Mouse (Mus musculus) heart, embryonic 10.5 days (tissue): ENCODE measurements around the gene Pde4b. TPM values are rescaled to one million over a fixed set of nuclear protein-coding genes. Genes with fewer than 3 reads are reported as not detected.

ENCODE experiments used
- DNase-seq: peaks from one replicate; pipeline ENCODE4 v3.0.0-alpha.2; 2017; ENCODE audit warnings: low spot score
- H3K27ac ChIP-seq: fragments of 300-500 bp; sonication (generic); 2 replicates; pipeline ENCODE4 v1.5.1; 2016; ENCODE audit warnings: mild to moderate bottlenecking
- H3K27me3 ChIP-seq: fragments of 300-500 bp; sonication (generic); 2 replicates; pipeline ENCODE4 v1.6.1; 2016; ENCODE audit warnings: mild to moderate bottlenecking; ENCODE audit not compliant: poor library complexity, insufficient read depth, severe bottlenecking
- H3K36me3 ChIP-seq: fragments of 300-500 bp; sonication (generic); 2 replicates; pipeline ENCODE4 v1.6.1; 2016; ENCODE audit warnings: mild to moderate bottlenecking, moderate library complexity
- H3K4me1 ChIP-seq: fragments of 300-500 bp; sonication (generic); 2 replicates; pipeline ENCODE4 v1.6.1; 2016; ENCODE audit warnings: mild to moderate bottlenecking
- H3K4me3 ChIP-seq: fragments of 300-500 bp; sonication (generic); 2 replicates; pipeline ENCODE4 v1.5.1; 2016; ENCODE audit warnings: mild to moderate bottlenecking, moderate library complexity
- H3K9me3 ChIP-seq: fragments of 300-500 bp; sonication (generic); 2 replicates; pipeline ENCODE4 v1.6.1; 2016; ENCODE audit warnings: mild to moderate bottlenecking, moderate library complexity
- WGBS: fragments of 180-500 bp; shearing (Covaris S2); methylation state at CpG from one replicate; pipeline ENCODE4 v1.1.7; 2016; 5-methylcytosine and 5-hydroxymethylcytosine counted together
- polyA plus RNA-seq: library from polyadenylated mRNA; unstranded; fragments of >200 nt; fragmentation: Nextera tagmentation; extraction: Ambion mirVana; gene quantifications from 2 replicates; pipeline ENCODE4 v1.2.1, GENCODE M21; 2016

Pde4b gene
- polyA plus RNA-seq, 1 experiment from 2014 or later = 13.9 TPM

DNA sequence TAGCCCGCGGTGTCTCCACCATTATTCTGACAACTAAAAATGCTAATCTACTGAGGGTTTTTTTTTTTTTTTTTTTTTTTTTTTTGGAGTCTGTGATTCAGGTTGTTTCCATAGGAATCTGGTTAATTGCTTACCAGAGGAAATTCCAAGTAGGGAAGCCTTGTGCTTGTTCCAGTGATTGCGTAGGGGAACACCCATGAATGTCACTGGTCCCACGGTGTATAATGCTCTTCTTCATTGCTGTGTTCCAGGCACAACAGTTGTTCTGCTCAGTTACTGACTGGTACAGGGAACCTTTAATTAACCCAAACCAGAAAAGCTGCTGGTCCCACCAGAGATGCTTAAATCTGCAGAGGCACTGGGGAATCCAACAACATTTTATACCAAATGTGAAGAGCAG is 506.3 kb downstream of the Pde4b start:
- DNase-seq = no peak
- Histone ChIP-seq H3K27ac (no peak overlapping the region), H3K4me1 (peaks cover 12% of the 10 kb centered on the region), H3K27me3 (no peaks in the 10 kb centered on the region), H3K9me3 (no peaks in the 10 kb centered on the region), H3K36me3 (peaks cover 31% of the 10 kb centered on the region), H3K4me3 (no peak overlapping the region)
- 84% methylated on average over 4 of the region's 4 CpGs for WGBS

DNA sequence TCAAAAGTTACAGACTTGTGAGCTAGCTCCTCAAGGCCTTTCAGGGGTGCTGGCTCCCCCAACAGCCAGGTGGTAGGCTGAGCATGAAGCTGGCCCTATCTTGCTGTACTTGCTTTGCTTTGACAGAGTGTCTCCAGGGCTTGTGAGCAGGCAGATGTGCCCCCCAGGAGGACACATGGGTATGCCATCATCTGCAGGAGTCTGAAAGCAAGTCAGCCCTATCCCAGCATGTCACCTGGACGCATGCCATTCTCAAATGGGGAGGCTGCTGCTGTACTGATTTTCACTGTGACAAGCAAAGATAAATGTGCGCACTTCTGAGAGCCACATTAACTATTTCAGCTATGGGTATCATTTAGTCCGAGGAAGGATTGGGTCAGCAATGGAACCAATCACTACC is 507.2 kb downstream of the Pde4b start:
- Histone ChIP-seq H3K27ac (no peak overlapping the region), H3K36me3 (peaks cover 40% of the 10 kb centered on the region), H3K4me3 (no peak overlapping the region), H3K9me3 (no peaks in the 10 kb centered on the region), H3K4me1 (peaks cover 4% of the 10 kb centered on the region; the same call in 1 of the 2 replicates), H3K27me3 (no peaks in the 10 kb centered on the region)
- no peak for DNase-seq
- WGBS = 89% methylated on average over 3 of the region's 3 CpGs

DNA sequence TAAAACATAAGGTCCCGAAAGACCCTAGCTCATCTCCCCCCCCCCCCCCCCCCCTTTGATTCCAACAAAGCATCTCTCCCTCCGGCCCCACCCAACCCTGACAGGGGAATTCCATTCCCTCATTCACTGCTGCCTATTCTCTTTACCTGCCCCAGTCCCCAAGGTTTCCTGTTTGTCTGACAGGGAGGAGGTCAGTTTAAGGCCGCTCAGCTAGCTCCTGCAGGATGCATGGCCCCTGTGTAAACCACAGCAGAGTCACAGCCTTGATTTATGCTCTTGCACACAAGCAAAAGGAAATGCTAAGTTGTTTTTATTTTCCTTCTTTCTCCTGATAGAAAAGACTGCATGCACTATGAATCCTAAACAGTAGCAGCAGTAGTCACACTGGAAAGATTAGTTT is 516.6 kb downstream of the Pde4b start:
- WGBS = 60% methylated on average over 3 of the region's 3 CpGs
- Histone ChIP-seq H3K4me3 (no peak overlapping the region), H3K36me3 (peaks cover 55% of the 10 kb centered on the region), H3K27me3 (no peaks in the 10 kb centered on the region), H3K9me3 (no peaks in the 10 kb centered on the region), H3K27ac (no peak overlapping the region), H3K4me1 (no peaks in the 10 kb centered on the region)
- DNase-seq = no peak

DNA sequence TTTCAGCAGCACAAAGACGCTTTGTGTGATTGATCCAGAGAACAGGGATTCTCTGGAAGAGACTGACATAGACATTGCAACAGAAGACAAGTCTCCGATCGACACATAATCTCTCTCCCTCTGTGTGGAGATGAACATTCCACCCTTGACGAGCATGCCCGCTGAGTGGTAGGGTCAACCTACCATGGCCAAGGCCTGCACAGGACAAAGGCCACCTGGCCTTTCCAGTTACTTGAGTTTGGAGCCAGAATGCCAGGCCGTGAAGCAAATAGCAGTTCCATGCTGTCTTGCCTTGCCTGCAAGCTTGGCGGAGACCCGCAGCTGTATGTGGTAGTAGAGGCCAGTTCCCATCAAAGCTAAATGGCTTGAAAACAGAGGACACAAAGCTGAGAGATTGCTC is 517.9 kb downstream of the Pde4b start:
- peaks cover 43% of the 10 kb centered on the region for H3K36me3 ChIP-seq
- no peaks in the 10 kb centered on the region for H3K27me3 ChIP-seq
- no peaks in the 10 kb centered on the region for H3K9me3 ChIP-seq
- WGBS = 93% methylated on average over 8 of the region's 8 CpGs
- DNase-seq = no peak
- no peak overlapping the region for H3K27ac ChIP-seq
- no peak overlapping the region for H3K4me3 ChIP-seq
- H3K4me1 ChIP-seq = no peaks in the 10 kb centered on the region

DNA sequence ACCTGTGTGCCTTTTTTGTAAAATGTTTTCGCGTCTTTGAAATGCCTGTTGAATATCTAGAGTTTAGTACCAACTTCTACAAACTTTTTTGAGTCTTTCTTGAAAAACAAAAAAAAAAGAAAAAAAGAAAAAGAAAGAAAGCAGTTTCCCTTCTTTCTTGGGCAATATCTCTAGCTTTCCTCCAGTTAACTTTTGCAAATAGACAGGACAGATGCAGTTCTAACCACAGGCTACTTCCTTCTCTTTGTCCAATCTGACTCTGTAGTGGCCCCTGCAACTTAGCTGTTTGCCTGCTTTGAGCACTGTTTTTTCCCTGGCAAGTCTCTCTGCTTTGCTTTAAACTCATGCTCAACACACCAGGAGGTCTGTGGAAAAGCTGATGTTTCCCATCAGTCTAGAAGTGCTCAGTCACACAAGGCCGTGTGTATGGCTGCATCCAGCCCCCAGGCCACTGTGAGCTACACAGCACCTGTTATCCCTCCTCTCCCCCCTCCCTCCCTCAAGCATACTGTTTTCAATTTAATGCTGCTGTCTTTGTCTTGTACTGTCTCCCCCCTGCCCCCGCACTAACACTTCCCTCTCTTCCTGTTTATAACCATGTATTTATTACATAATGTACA is 518.5 kb downstream of the Pde4b start:
- Histone ChIP-seq H3K27ac (no peak overlapping the region), H3K36me3 (peaks cover 43% of the 10 kb centered on the region)
- DNase-seq = no peak

DNA sequence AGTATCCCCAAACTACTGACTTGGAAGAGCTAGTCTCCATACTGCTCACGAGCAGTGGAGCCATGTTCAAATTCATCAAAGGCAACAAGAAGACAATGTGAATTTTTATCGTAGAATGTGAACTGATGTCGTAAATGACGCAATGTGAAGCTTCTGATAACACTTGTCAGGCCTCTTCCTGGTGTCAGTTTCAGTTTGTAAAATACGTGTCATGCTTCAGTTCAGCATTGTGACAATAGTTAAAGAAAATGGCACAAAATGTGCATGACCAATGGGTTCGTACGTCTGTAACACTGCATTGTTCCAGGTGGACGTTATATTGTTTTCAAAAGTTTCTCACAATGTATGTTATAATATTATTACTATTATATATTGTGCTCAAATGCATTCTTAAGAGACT is 519.5 kb downstream of the Pde4b start:
- no peak for DNase-seq
- Histone ChIP-seq H3K27ac (no peak overlapping the region), H3K36me3 (peaks cover 37% of the 10 kb centered on the region), H3K4me3 (no peak overlapping the region), H3K9me3 (no peaks in the 10 kb centered on the region), H3K4me1 (no peaks in the 10 kb centered on the region), H3K27me3 (no peaks in the 10 kb centered on the region)
- WGBS = 83% methylated on average over 8 of the region's 8 CpGs

More for the DNA sequence above, 518.5 kb downstream of the Pde4b start:
- Histone ChIP-seq H3K27me3 (no peaks in the 10 kb centered on the region), H3K9me3 (no peaks in the 10 kb centered on the region), H3K4me3 (no peak overlapping the region), H3K4me1 (no peaks in the 10 kb centered on the region)
- 86% methylated on average over 4 of the region's 4 CpGs for WGBS

DNA sequence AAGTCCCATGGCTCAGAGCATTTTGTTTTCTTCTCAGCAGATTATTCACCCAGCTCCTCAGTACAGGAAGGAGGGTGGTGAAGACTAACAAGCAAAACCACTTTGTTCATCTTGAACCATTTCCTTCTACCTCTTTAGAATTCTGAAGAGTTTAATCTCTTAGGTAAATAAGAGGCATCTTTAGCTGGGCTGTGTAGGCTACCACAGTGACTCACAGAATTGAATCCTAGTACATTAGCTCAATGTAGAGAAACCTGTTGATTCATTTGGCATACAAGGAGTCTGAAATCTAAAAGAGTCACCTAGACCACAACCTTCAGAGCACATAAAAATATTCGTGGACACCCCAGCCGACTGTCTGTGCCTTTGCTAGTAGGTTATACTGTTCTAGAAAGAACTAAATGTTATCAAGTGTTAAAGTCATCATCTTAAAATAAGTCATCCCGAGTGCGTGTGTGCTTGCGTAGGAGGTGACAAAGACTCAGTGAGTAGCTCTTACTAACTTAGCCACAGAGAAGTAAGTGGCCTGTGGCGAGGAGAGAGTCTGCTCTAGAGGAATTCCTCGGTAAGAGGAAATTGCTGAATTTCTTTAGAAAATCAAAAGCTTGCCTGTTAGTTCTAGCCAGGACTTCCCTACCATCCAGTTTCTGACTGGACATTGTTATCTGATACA is 520.5 kb downstream of the Pde4b start:
- Histone ChIP-seq H3K9me3 (no peaks in the 10 kb centered on the region), H3K4me1 (no peaks in the 10 kb centered on the region)
- WGBS = 85% methylated on average over 7 of the region's 7 CpGs

DNA sequence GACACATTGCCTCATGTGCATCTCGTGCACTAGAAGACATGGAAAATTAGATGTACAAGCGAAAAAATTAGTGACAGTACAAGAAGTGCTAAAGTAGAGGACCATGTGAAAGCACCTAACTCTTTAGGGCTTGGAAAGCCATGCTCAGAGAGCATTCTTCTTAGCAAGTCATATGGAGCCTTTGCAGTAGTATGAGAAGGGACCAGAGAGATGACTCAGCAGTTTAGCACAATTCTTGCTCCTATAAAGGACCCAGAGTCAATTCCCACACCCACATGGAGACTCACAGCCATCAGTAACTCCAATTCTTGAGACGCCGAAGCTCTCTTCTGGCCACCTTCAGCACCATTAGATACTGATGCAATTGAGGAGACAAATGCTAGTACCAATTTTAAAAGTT is 525.3 kb downstream of the Pde4b start:
- H3K27ac ChIP-seq = no peak overlapping the region
- H3K9me3 ChIP-seq = no peaks in the 10 kb centered on the region
- no peak overlapping the region for H3K4me3 ChIP-seq
- DNase-seq = no peak
- H3K4me1 ChIP-seq = no peaks in the 10 kb centered on the region
- WGBS = 87% methylated on average over 4 of the region's 4 CpGs
- no peaks in the 10 kb centered on the region for H3K36me3 ChIP-seq
- H3K27me3 ChIP-seq = no peaks in the 10 kb centered on the region

More for the DNA sequence above, 520.5 kb downstream of the Pde4b start:
- no peak for DNase-seq
- peaks cover 30% of the 10 kb centered on the region for H3K36me3 ChIP-seq
- no peak overlapping the region for H3K4me3 ChIP-seq
- H3K27ac ChIP-seq = no peak overlapping the region
- no peaks in the 10 kb centered on the region for H3K27me3 ChIP-seq

DNA sequence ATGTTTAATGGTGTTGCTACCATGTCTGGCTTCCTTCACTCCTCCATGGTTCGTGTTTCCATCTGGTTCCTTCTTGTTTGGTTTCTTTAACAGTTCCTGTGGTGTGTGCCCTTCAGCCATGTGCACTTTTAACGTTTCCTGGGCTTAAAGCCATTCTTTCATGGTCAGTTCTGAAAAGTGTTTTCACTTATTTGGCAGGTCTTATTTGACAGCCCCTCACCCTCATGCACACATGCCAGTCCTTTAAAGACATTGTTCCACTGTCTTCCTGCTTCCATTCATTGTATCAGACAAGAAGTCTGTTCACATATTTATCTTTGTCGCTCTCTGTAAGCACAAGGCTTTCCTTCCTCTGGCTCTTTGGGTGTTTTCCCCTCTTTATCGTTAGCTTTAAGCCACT is 530.4 kb downstream of the Pde4b start:
- 65% methylated on average over 4 of the region's 4 CpGs for WGBS
- DNase-seq = no peak
- H3K4me3 ChIP-seq = no peak overlapping the region
- 0 out of 2 replicates have a peak, but pooled peaks cover 2% of the 10 kb centered on the region for H3K4me1 ChIP-seq
- H3K27me3 ChIP-seq = no peaks in the 10 kb centered on the region
- H3K27ac ChIP-seq = no peak overlapping the region
- no peaks in the 10 kb centered on the region for H3K9me3 ChIP-seq
- no peaks in the 10 kb centered on the region for H3K36me3 ChIP-seq

DNA sequence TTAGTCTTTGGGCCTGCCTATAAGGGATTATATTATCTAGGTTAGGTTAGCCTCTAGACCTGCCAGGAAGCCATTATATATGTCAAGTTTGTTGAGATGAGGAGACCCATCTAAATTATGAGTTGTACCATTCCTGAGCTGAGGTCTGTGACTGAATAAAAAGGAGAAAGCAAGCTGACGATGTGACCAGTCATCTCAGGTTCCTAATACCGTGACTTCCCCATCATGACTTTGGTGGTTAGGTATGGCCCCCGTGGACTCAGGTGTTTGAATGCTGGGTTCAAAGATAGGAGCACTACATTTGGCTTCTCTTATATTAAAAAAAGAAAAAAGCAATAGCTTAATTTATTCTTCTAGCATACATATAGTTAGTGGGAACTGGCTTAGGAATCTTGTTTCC is 531.3 kb downstream of the Pde4b start:
- no peaks in the 10 kb centered on the region for H3K36me3 ChIP-seq
- no peaks in the 10 kb centered on the region for H3K9me3 ChIP-seq
- no peaks in the 10 kb centered on the region for H3K27me3 ChIP-seq
- no peak overlapping the region for H3K27ac ChIP-seq
- no peak overlapping the region for H3K4me3 ChIP-seq
- WGBS = 94% methylated on average over 3 of the region's 3 CpGs
- no peak for DNase-seq
- H3K4me1 ChIP-seq = 0 out of 2 replicates have a peak, but pooled peaks cover 2% of the 10 kb centered on the region

DNA sequence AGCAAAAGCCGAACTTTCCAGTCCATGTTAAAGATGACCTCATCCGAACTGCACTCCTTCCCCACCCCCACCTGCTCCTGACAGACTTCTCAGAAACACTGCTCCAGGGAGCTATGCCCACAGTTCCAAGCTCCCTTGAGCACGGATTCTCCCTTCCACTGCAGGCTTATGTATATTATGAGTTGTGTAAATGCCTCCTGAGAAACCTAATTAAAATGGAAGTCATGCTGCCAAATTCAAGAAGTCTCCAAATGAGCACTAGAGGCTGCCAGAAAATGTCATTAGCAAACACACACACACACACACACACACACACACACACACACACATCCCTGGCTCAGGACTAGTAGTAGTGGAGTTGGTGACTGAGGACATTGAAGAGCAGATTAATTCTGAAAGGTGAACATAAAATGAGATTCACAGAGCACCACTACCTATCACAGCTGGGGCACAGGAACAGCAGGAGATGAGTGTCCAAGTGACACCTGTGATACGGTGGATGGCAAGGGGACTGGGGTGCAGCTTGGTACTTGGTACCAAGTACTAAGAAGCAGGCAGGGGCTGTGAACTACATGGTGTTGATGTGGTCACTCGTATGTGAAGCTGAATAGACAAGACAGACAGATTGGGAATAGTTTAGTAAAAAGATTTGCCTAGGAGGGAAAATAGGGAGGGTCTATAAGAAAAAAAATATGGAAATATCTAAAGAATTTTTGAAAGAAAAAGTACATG is 533.0 kb downstream of the Pde4b start:
- Histone ChIP-seq H3K27me3 (no peaks in the 10 kb centered on the region), H3K4me1 (0 out of 2 replicates have a peak, but pooled peaks cover 2% of the 10 kb centered on the region), H3K36me3 (no peaks in the 10 kb centered on the region), H3K9me3 (no peaks in the 10 kb centered on the region), H3K27ac (no peak overlapping the region), H3K4me3 (no peak overlapping the region)
- 62% methylated on average over 4 of the region's 5 CpGs for WGBS
- no peak for DNase-seq

DNA sequence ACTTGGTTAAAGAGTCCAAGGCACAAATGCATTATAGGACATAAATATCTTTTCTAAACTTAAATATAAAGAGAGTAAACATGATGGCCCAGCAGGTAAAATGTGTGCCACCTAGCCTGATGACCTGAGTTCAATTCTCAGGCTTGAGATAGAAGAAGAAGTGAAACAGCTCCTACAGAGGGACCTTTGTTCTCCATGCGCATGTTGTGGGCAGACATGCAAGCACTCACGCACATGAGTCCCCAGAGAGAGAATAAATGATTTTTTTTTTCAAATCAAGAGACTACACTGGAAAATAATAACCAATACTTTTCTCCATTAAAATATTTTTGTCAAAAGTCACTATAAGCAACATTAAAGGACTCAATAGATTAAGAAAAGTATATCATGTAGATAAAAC is 533.8 kb downstream of the Pde4b start:
- no peaks in the 10 kb centered on the region for H3K27me3 ChIP-seq
- H3K4me1 ChIP-seq = 0 out of 2 replicates have a peak, but pooled peaks cover 2% of the 10 kb centered on the region
- H3K4me3 ChIP-seq = no peak overlapping the region
- H3K9me3 ChIP-seq = no peaks in the 10 kb centered on the region
- DNase-seq = no peak
- no peak overlapping the region for H3K27ac ChIP-seq
- WGBS = 84% methylated on average over 2 of the region's 2 CpGs
- H3K36me3 ChIP-seq = no peaks in the 10 kb centered on the region

DNA sequence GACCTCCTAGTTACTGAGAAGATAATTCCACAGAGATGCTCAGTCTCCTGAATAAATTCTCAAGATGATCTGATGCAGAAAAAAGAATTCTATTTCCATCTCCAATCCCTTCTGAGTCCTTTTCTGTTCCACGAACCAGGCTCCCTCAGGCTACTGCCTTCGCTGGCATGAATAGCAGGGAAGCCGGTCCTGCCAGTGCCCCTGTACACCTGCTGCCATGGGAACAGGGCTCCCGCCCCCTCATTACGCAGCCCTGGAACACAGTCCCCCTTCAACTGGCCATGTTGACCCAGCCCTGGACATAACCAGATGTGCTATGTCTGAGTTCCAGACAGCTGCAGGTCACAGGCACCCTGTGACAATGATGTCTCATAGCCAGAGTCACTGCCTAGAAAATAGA is 535.6 kb downstream of the Pde4b start:
- Histone ChIP-seq H3K27ac (no peak overlapping the region), H3K4me3 (no peak overlapping the region), H3K27me3 (no peaks in the 10 kb centered on the region), H3K9me3 (no peaks in the 10 kb centered on the region), H3K4me1 (0 out of 2 replicates have a peak, but pooled peaks cover 2% of the 10 kb centered on the region), H3K36me3 (no peaks in the 10 kb centered on the region)
- DNase-seq = no peak
- 81% methylated on average over 5 of the region's 5 CpGs for WGBS
